Mouse (Mus musculus) intestine, embryonic 14.5 days (tissue): ENCODE measurements at regions not wholly inside any gene's neighbourhood (a gene's known extent, or its start where the extent isn't known, plus 50 kb on each side); places are given as distances from the start of the nearest gene placed in this dataset.

Experiments
- ATAC-seq: fragments of 200-750 bp; cut with Nextera tagmentation; replicated peaks from 2 replicates; pipeline ENCODE4 v1.8.0; 2017; ENCODE audit warnings: low read depth, moderate number of reproducible peaks, moderate TSS enrichment, moderate library complexity; ENCODE audit not compliant: low FRiP score, low TSS enrichment
- DNase-seq: peaks from one replicate; pipeline ENCODE4 v3.0.0-alpha.2; 2018; ENCODE audit warnings: low spot score
- H3K27ac ChIP-seq: fragments of 300-500 bp; sonication (generic); 2 replicates; pipeline ENCODE4 v1.5.1; 2014; ENCODE audit warnings: low read depth, mild to moderate bottlenecking, control low read depth
- H3K27me3 ChIP-seq: fragments of 300-500 bp; sonication (generic); replicated peaks from 2 replicates; pipeline ENCODE4 v1.6.1; 2014; ENCODE audit warnings: low read length, control low read depth; ENCODE audit not compliant: control insufficient read depth, insufficient read depth
- H3K36me3 ChIP-seq: fragments of 300-500 bp; sonication (generic); 2 replicates; pipeline ENCODE4 v1.6.1; 2014; ENCODE audit warnings: low read length, control low read depth; ENCODE audit not compliant: control insufficient read depth, insufficient read depth
- H3K4me1 ChIP-seq: fragments of 300-500 bp; sonication (generic); replicated peaks from 2 replicates; pipeline ENCODE4 v1.6.1; 2014; ENCODE audit warnings: low read length, control low read depth, mixed read lengths; ENCODE audit not compliant: control insufficient read depth, insufficient read depth
- H3K4me2 ChIP-seq: fragments of 300-500 bp; sonication (generic); 2 replicates; pipeline ENCODE4 v1.6.1; 2014; ENCODE audit warnings: low read length
- H3K4me3 ChIP-seq: fragments of 300-500 bp; sonication (generic); 2 replicates; pipeline ENCODE4 v1.5.1; 2014; ENCODE audit warnings: low read depth, low read length, control low read depth, mixed read lengths
- H3K9ac ChIP-seq: fragments of 300-500 bp; sonication (generic); 2 replicates; pipeline ENCODE4 v1.6.1; 2014; ENCODE audit warnings: mild to moderate bottlenecking, low read length
- H3K9me3 ChIP-seq: fragments of 300-500 bp; sonication (generic); 2 replicates; pipeline ENCODE4 v1.6.1; 2016; ENCODE audit warnings: low read length, control low read depth; ENCODE audit not compliant: control insufficient read depth
- WGBS: fragments of 180-500 bp; shearing (Covaris S2); extraction: QIAGEN DNeasy Blood & Tissue Kit; methylation state at CpG from one replicate; pipeline ENCODE4 v1.1.7; 2014; 5-methylcytosine and 5-hydroxymethylcytosine counted together

DNA sequence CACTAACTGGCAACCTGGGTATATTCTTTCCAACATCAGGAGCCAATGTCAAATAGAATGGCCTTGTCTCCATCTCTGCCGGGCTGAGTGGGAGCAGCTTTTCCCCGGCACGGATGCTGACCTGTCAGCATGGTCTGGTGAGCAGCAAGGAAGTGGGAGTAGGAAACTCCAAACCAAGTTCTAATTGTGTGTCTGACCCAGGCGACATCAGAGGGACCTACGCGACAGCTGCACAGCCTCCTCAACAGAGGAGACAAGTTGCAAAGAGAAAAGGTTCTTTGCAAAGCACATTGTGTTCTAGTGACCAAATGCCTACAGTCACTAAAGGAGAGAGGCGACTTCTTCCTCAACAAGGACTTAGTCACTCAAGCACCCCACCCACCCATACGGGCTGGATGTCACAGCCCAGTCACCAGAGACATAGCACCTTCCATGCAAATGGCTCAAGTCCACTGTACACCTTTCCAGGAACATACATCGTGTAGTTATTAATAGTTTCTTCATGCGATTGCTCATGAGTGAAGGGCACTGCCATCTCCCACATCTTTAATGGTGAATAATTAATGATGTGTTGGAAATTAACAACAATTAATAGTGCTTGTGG, 334.8 kb upstream of the Hnrnpa3 start:
- DNase-seq, result no peak
- Histone ChIP-seq H3K27me3 (no peaks in the 10 kb centered on the region), H3K4me3 (no peak overlapping the region), H3K4me2 (no peak overlapping the region), H3K9ac (no peak overlapping the region), H3K9me3 (no peaks in the 10 kb centered on the region), H3K27ac (no peak overlapping the region), H3K4me1 (peaks cover 13% of the 10 kb centered on the region), H3K36me3 (no peaks in the 10 kb centered on the region)
- ATAC-seq, result no peak
- WGBS, result 79% methylated on average over 10 of the region's 10 CpGs

- DNase-seq, result no peak
- no peak overlapping the region for H3K27ac ChIP-seq
- 74% methylated on average over 2 of the region's 2 CpGs for WGBS
- H3K4me2 ChIP-seq, result no peak overlapping the region
- H3K4me1 ChIP-seq, result peaks cover 16% of the 10 kb centered on the region
- no peak overlapping the region for H3K4me3 ChIP-seq
- H3K9ac ChIP-seq, result no peak overlapping the region
- no peaks in the 10 kb centered on the region for H3K27me3 ChIP-seq
- H3K9me3 ChIP-seq, result no peaks in the 10 kb centered on the region
- H3K36me3 ChIP-seq, result no peaks in the 10 kb centered on the region
- ATAC-seq, result no peak
Measured at GRCm38 (mm10) chr2:75329598-75329997, 329.5 kb upstream of the Hnrnpa3 start.

GRCm38 (mm10) chr2:75341310-75341709, 317.8 kb upstream of the Hnrnpa3 start:
- ATAC-seq, result no peak
- Histone ChIP-seq H3K9ac (no peak overlapping the region), H3K27me3 (no peaks in the 10 kb centered on the region), H3K4me1 (no peaks in the 10 kb centered on the region), H3K9me3 (no peaks in the 10 kb centered on the region), H3K4me3 (no peak overlapping the region), H3K27ac (no peak overlapping the region), H3K4me2 (no peak overlapping the region), H3K36me3 (no peaks in the 10 kb centered on the region)
- WGBS, result 48% methylated on average over 2 of the region's 2 CpGs
- DNase-seq, result no peak

DNA sequence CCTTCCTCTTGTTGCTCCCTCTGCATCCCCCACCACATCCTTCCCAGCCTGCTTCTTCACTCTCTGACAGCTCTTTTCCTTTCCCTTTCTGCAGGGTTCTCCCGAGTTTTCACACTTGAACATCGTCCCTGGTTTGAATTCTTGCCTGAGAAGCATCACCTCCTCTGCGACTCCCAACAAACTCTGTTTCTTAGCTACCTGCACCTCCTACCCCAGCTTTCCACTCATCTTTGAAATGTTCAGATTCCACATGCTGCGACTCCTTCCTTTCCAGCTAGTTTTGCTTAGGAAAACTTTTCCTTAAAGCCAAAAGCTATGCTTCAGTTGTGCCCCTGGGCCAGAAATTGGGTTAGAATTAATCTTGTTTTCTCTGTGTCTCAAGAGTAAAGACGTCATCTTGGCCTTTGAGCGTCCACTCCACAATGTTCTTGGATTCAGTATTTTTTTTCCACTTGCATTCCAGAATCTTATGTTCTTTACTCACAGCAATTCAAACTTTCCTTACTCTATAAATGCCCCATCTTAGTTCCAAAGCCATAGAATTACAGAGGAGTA, 317.3 kb upstream of the Hnrnpa3 start:
- Histone ChIP-seq H3K9me3 (no peaks in the 10 kb centered on the region), H3K4me1 (no peaks in the 10 kb centered on the region), H3K27me3 (no peaks in the 10 kb centered on the region), H3K4me2 (no peak overlapping the region), H3K4me3 (no peak overlapping the region), H3K9ac (no peak overlapping the region), H3K36me3 (no peaks in the 10 kb centered on the region), H3K27ac (no peak overlapping the region)
- DNase-seq (no peak), ATAC-seq (no peak)
- WGBS, result 66% methylated on average over 6 of the region's 6 CpGs

DNA sequence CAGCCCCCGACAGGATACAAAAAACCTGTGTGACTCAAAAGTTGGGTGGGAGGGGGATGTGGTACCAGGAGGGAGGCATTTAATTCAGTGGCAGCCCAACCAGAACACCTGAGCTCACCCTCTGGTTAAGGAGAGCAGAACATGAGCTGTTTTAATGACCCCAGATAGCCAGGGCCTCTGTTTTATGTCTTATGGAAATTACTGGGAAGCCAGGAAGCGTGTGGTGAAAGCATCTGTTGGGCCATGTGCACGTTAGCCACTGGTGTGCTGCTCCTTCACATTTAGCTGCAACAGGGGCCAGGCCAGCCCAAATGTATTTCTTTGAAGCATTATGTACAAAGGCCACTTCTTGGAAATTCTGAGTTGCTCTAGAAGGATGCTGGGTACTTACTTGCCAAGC, 308.2 kb upstream of the Hnrnpa3 start:
- no peaks in the 10 kb centered on the region for H3K36me3 ChIP-seq
- no peaks in the 10 kb centered on the region for H3K27me3 ChIP-seq
- WGBS, result 57% methylated on average over 3 of the region's 3 CpGs
- no peak overlapping the region for H3K4me2 ChIP-seq
- H3K4me3 ChIP-seq, result no peak overlapping the region
- H3K27ac ChIP-seq, result no peak overlapping the region
- H3K9me3 ChIP-seq, result no peaks in the 10 kb centered on the region
- no peaks in the 10 kb centered on the region for H3K4me1 ChIP-seq
- no peak for DNase-seq
- H3K9ac ChIP-seq, result no peak overlapping the region
- ATAC-seq, result no peak

GRCm38 (mm10) chr2:75351965-75352364, 307.1 kb upstream of the Hnrnpa3 start:
- no peak for DNase-seq
- Histone ChIP-seq H3K27me3 (no peaks in the 10 kb centered on the region), H3K4me1 (no peaks in the 10 kb centered on the region), H3K9ac (no peak overlapping the region), H3K36me3 (no peaks in the 10 kb centered on the region), H3K4me3 (no peak overlapping the region), H3K4me2 (no peak overlapping the region), H3K9me3 (no peaks in the 10 kb centered on the region), H3K27ac (no peak overlapping the region)
- WGBS, result 95% methylated on average over 5 of the region's 5 CpGs
- ATAC-seq, result no peak

DNA sequence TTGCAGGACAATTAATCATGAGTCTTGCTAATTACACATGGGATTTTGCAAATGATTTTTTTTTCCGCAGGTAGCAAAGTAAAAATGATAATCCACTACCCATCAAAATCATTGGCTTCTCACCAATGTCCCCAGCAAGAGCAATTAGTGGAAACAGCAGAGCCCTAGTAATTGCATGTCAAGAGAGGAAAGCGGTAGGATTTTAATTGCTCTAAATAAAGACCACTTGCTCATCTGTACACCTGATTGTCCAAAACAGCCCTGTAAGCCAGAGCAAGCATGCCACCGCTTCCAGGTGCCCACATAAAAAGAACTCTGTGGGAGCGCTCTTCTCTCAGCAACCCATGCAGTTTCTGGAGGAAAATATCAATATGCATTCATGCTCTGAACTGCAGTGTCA, 306.5 kb upstream of the Hnrnpa3 start:
- ATAC-seq, result no peak
- 93% methylated on average over 4 of the region's 4 CpGs for WGBS

GRCm38 (mm10) chr2:75356691-75357375, 302.2 kb upstream of the Hnrnpa3 start:
- Histone ChIP-seq H3K4me2 (no peak overlapping the region), H3K36me3 (no peaks in the 10 kb centered on the region), H3K9me3 (no peaks in the 10 kb centered on the region), H3K4me1 (no peaks in the 10 kb centered on the region), H3K27me3 (no peaks in the 10 kb centered on the region), H3K9ac (no peak overlapping the region), H3K27ac (no peak overlapping the region), H3K4me3 (no peak overlapping the region)
- no peak for ATAC-seq
- no peak for DNase-seq
- 48% methylated on average over 8 of the region's 8 CpGs for WGBS

More for the DNA sequence above, 306.5 kb upstream of the Hnrnpa3 start:
- no peak overlapping the region for H3K4me2 ChIP-seq
- H3K9ac ChIP-seq, result no peak overlapping the region
- no peak overlapping the region for H3K4me3 ChIP-seq
- no peak for DNase-seq
- H3K36me3 ChIP-seq, result no peaks in the 10 kb centered on the region
- no peak overlapping the region for H3K27ac ChIP-seq
- no peaks in the 10 kb centered on the region for H3K9me3 ChIP-seq
- no peaks in the 10 kb centered on the region for H3K4me1 ChIP-seq
- no peaks in the 10 kb centered on the region for H3K27me3 ChIP-seq

DNA sequence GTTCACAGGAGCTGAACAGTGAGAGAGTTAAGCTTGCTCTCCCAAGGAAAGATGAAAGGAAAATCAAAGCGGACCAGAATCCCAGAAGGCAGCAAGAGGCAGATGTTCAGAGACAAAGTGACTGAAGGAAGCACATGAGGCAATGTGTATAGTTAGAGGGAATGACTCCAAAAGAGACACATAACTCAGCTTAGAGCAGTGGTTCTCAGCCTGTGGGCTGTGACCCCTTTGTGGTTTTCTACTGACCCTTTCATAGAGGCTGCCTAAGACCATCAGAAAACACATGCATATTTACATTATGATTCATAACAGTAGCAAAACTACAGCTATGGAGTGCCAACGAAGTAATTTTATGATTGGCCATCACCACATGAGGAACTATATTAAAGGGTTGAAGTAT, 301.5 kb upstream of the Hnrnpa3 start:
- Histone ChIP-seq H3K36me3 (no peaks in the 10 kb centered on the region), H3K4me3 (no peak overlapping the region), H3K9ac (no peak overlapping the region), H3K9me3 (no peaks in the 10 kb centered on the region), H3K27ac (no peak overlapping the region), H3K27me3 (no peaks in the 10 kb centered on the region), H3K4me1 (no peaks in the 10 kb centered on the region), H3K4me2 (no peak overlapping the region)
- WGBS, result 72% methylated on average over 2 of the region's 2 CpGs
- ATAC-seq, result no peak
- DNase-seq, result no peak
